Mouse (Mus musculus) olfactory bulb, adult 2 months (tissue): Measurements from ENCODE around the gene Gm20481. TPM values are rescaled to one million over a fixed set of nuclear protein-coding genes. Genes with fewer than 3 reads are reported as not detected.
"Not testable (repeated sequence)": the region's sequence is repeated elsewhere in the genome, so short reads cannot be mapped to it uniquely, and the experiment has no call there.

ENCODE experiments used
- H3K27ac ChIP-seq: fragments of 200-500 bp; 2 replicates; pipeline ENCODE4 v1.5.1; 2012; ENCODE audit warnings: low read depth, low read length; ENCODE audit not compliant: insufficient read depth
- H3K4me1 ChIP-seq: fragments of 200-500 bp; 2 replicates; pipeline ENCODE4 v1.6.1; 2012; ENCODE audit warnings: low read length; ENCODE audit not compliant: control insufficient read depth, insufficient read depth
- H3K4me3 ChIP-seq: fragments of 200-500 bp; 2 replicates; pipeline ENCODE4 v1.5.1; 2012; ENCODE audit warnings: mild to moderate bottlenecking, low read depth, low read length, moderate library complexity; ENCODE audit not compliant: insufficient read depth
- CTCF ChIP-seq: fragments of 200-500 bp; IDR thresholded peaks from 2 replicates; pipeline ENCODE4 v1.5.1; 2012; ENCODE audit warnings: low read depth, mild to moderate bottlenecking, low read length, moderate library complexity; ENCODE audit not compliant: insufficient read depth
- POLR2A ChIP-seq: fragments of 200-500 bp; IDR thresholded peaks from 2 replicates; pipeline ENCODE4 v1.6.1; 2012; ENCODE audit warnings: mild to moderate bottlenecking, low read depth, low read length, moderate library complexity; ENCODE audit not compliant: insufficient read depth
- WGBS: fragments of 180-500 bp; shearing (Covaris S2); methylation state at CpG from one replicate; pipeline ENCODE4 v1.1.7; 2018; 5-methylcytosine and 5-hydroxymethylcytosine counted together
- polyA plus RNA-seq: library from polyadenylated mRNA; stranded (reverse); fragments of >200 nt; gene quantifications from 2 replicates; pipeline ENCODE4 v1.2.4, GENCODE M21; 2012; ENCODE audit warnings: low replicate concordance; ENCODE audit not compliant: missing spikeins, insufficient read depth, insufficient read length

Gm20481 gene
- polyA plus RNA-seq, 1 experiment: not detected

- Histone ChIP-seq H3K27ac (no peak overlapping the region), H3K4me3 (no peak overlapping the region), H3K4me1 (peaks cover 5% of the 10 kb centered on the region; the same call in 1 of the 2 replicates)
- TF ChIP-seq POLR2A: no peak
- no peak for TF ChIP-seq CTCF
- 56% methylated on average over 5 of the region's 5 CpGs for WGBS
Measured at GRCm38 (mm10) chr17:34965627-34966026, 4.1 kb upstream of the Gm20481 start.

- not testable (repeated sequence) for H3K27ac ChIP-seq, H3K4me1 ChIP-seq, H3K4me3 ChIP-seq
- 31% methylated on average over 22 of the region's 37 CpGs for WGBS
Measured at GRCm38 (mm10) chr17:34970850-34971249, 1.1 kb downstream of the Gm20481 start.

GRCm38 (mm10) chr17:34971694-34972068 lies 2.0 kb downstream of the Gm20481 start:
- not testable (repeated sequence) for H3K27ac ChIP-seq, H3K4me1 ChIP-seq
- WGBS: under 1% methylated on average over 32 of the region's 43 CpGs
- peak overlapping the region; percentile 62 for H3K4me3 ChIP-seq

- under 1% methylated on average over 33 of the region's 33 CpGs for WGBS
- Histone ChIP-seq H3K27ac (0 out of 2 replicates have a peak within 1 kb of the TSS, but pooled peaks have one; percentile 2), H3K4me3 (peak within 1 kb of the TSS; percentile 62)
- H3K4me1 ChIP-seq: not testable (repeated sequence)
- 0 out of 2 replicates have a peak, but pooled peaks have one; percentile 27 for TF ChIP-seq POLR2A
Measured at GRCm38 (mm10) chr17:34972069-34972749, 2.5 kb downstream of the Gm20481 start, which contains the start of the genes Hspa1a and Hspa1l. Gene Hspa1a, minus strand, starts transcription at chr17:34972156. Gene Hspa1l, plus strand, starts transcription at chr17:34972703.

- WGBS: 87% methylated on average over 3 of the region's 3 CpGs
- no peak overlapping the region for H3K27ac ChIP-seq
- no peaks in the 10 kb centered on the region for H3K4me1 ChIP-seq
- no peak overlapping the region for H3K4me3 ChIP-seq
- TF ChIP-seq POLR2A (no peak), CTCF (no peak)
Measured at GRCm38 (mm10) chr17:34975581-34976492, 6.1 kb downstream of the Gm20481 start.

- TF ChIP-seq POLR2A: no peak
- no peak for TF ChIP-seq CTCF
- no peak overlapping the region for H3K27ac ChIP-seq
- WGBS: 94% methylated on average over 20 of the region's 20 CpGs
- H3K4me3 ChIP-seq: no peak overlapping the region
- H3K4me1 ChIP-seq: no peaks in the 10 kb centered on the region
Measured at GRCm38 (mm10) chr17:34977000-34977399, 7.3 kb downstream of the Gm20481 start.

GRCm38 (mm10) chr17:34978239-34978638 lies 8.5 kb downstream of the Gm20481 start:
- 87% methylated on average over 27 of the region's 27 CpGs for WGBS
- TF ChIP-seq POLR2A (no peak), CTCF (no peak)

GRCm38 (mm10) chr17:34979631-34980030 lies 9.9 kb downstream of the Gm20481 start:
- WGBS: 97% methylated on average over 4 of the region's 4 CpGs
- TF ChIP-seq POLR2A (no peak), CTCF (no peak)
- Histone ChIP-seq H3K4me1 (no peaks in the 10 kb centered on the region), H3K4me3 (no peak overlapping the region), H3K27ac (no peak overlapping the region)

More at GRCm38 (mm10) chr17:34978239-34978638, 8.5 kb downstream of the Gm20481 start:
- Histone ChIP-seq H3K27ac (no peak overlapping the region), H3K4me3 (no peak overlapping the region), H3K4me1 (no peaks in the 10 kb centered on the region)

- H3K4me1 ChIP-seq: no peaks in the 10 kb centered on the region
- 13% methylated on average over 2 of the region's 2 CpGs for WGBS
- H3K4me3 ChIP-seq: no peak overlapping the region
- TF ChIP-seq CTCF: no peak
- no peak for TF ChIP-seq POLR2A
- peak overlapping the region; percentile 12; the same call in 1 of the 2 replicates for H3K27ac ChIP-seq
Measured at GRCm38 (mm10) chr17:34980655-34981054, 10.9 kb downstream of the Gm20481 start.
